Mouse (Mus musculus): ENCODE measurements around the gene Sla2.
"Not testable (repeated sequence)": the region's sequence is repeated elsewhere in the genome, so short reads cannot be mapped to it uniquely, and the experiment has no call there.

Gene Sla2

DNA sequence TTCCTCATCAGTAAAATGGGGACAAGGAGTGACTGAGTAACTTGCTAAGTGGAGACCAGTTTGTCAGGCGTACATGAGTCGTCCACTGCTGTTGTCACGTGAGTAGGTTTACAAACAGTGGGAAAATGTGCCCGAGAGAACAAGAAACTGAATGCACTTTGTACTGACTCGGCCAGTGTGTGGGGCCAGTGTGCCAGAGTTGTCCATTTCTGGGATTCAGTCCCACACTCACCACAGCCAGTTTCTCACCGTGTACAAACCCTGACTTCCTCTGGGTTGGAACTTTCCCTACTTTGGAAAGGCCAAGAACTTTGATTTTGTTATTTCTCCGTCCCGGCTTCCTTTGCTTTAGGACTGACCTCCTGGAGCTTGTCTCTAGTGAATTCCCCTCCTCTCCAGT, 18.0 kb downstream of the Sla2 start:
- DNase-seq (ENCODE audit: low spot score) = no peak

DNA sequence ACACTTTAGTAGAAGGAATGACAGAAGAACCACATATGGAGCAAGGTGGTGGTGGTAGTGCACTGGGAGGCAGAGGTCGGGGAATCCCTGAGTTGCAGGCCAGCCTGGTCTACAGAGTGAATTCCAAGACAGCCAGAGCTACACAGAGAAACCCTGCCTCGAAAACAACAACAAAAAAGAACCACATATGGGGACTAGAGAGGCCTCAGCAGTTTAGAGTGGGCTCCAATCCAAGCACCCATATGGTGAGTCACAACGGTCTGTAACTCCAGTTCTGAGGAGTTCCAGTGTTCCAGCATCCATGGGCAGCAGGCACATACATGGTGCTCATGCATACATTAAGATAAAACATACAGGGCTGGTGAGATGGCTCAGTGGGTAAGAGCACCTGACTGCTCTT, 22.5 kb downstream of the Sla2 start:
- no peak for DNase-seq (ENCODE audit: low spot score)

DNA sequence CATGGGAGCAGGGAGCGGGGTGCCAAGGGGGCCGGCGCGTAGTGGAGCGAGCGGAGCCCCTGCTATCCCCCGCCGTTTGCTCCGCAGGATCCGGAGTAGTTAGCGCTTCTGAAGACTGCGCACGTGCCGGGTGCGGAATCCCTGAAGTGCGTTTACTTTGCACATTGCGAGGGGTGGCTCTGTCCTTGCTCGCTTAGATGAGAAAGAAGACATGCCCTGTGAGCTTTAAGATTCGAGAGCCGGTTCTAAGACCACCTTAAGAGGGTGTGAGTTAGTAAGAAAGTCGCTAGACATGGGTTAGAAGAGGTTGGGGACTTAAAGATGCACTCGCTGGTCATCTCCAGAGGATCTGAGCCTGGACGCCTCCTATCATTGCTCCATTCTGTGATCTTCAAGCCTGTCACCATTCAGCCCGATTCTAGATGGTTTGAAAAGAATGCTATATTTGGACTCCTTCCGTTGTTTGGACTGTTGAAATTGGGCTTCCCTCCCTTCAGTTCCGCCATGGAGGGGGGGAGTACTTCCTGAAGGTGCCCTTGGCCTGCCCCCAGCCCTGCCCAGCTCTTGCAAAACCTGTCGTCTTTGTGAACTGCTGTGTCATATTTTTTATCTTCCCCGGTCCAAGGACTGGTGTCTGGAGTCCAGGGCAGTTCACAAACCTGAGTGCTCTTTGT, 23.4 kb downstream of the Sla2 start:
- peak; percentile 65 for DNase-seq (ENCODE audit: low spot score)

DNA sequence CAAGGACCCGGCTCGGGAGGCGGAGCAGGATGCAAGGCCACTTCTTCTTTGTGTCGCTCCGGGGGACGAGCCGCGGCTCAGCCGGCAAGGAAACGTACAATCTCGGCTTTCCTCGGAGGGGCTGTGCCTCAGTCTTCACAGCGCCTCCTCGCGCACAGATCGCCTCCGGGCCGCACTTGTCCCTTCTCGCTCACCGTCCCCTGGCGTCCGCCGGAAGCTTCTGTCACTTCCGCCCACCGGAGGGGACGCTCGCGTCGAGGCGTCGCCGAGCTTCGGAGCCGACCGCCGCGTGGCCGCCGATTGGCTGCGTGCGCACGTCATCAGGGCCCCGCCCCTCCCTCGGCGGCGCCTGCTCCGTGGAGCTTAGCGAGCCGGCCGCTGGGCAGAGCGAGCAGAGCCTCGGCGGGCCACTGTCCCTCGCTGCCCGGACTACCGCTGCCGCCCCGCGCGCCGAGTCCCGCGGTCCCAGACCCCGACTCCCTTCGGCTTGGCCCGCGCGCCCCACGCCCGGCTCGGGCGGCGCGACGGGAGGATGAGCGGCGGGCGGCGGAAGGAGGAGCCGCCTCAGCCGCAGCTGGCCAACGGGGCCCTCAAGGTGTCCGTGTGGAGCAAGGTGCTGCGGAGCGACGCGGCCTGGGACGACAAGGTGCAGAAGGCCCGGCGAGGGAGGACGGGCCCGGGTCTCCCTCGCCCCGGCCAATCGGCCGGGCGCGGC, 24.1 kb downstream of the Sla2 start, which contains the start of gene Rab5if:
Gene Rab5if (plus strand): TSS at position 357 of the 715 bp plus-strand sequence.
- DNase-seq (ENCODE audit: low spot score) = peak; percentile 98

DNA sequence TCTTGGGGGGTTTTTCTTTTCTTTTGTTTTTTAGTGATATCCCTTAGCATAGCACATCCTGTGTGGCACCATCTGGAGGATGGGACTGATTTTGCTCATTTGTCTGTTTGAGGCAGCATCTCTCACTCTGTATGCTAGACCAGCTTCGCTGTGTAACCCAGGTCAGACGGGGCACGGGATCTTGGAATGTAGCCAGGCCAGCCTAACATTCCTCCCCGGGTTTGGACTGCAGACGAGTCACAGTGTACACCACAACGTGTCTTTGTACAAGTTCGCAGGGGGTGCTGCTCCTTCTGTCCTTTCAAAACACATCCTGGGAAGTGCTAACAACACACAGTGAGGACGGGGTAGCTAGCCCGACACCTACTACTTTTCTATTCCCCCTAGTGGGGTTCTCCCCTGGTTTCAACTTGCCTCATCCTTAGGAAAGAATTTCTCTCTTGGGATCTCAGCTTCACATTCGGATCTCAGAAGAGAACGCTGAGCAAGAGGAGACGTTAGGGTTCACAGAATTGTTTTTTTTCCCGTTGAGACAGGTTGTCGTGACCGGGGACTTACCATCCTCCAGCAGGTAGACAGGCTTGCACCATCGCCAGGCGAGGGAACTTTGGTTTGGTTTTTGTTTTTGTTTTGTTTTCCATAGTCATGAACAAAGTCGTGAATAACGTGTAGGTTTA, 24.8 kb downstream of the Sla2 start:
- DNase-seq (ENCODE audit: low spot score) = no peak

DNA sequence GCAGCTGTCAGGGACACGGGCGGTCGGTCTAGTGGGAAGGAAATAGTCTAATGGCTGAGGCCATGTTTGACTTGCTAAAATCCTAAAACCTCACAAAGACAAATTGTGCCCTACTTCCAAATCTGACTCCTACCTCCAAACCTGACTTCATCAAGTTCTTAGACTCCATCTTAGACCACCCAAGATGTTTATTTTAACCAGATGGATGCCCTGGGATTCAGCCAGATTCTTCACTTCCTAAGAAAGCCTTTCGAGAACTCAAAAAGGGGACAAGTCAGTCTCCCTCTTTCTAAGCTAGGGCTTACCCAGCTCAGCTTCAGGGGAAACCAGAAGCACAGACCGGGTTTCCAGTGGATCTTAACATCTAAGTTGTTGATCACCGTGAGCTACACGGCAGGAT, 28.3 kb downstream of the Sla2 start:
- no peak for DNase-seq (ENCODE audit: low spot score)

DNA sequence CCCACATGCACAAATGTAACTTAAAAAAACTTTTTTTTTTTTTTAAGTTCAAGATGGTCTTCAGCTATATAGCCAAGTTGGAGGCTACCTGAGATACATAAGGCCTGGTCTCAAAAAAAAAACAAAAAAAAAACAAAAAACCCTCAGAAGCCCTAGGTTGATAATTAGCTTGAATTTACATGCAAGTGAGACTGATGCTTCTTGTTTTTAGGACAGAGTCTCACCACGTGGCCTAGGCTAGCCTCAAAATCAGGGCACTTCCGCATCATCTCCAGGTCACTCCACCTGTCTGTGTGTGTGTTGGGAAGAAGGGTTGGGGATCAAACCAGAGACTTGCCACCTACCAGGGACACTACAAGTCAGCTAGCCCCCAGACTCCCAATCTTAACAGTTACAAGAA, 29.2 kb downstream of the Sla2 start, which contains the start of gene 4930518I15Rik:
Gene 4930518I15Rik (minus strand): TSS at position 112 of the 400 bp plus-strand sequence.
- no peak for DNase-seq (ENCODE audit: low spot score)

DNA sequence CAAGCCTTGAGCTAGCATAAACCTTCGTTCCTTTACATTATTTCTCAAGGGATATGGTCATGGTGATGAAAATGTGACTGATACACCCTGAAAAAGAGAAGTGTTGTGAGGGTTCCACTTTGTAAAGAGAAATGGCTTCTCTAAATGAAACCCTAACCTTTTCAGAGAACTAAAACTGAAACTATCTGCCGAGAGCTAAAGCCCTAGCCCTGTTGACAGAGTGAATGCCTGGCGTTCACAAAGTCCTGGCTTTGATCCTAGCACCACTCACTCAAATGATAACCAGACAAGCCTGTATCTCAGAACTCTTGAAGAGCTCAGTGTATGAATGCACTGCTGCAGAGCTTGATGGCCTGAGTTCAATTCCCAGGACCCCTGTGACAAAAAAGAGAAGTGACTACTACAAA, 29.6 kb downstream of the Sla2 start:
- DNase-seq (ENCODE audit: low spot score) = no peak

DNA sequence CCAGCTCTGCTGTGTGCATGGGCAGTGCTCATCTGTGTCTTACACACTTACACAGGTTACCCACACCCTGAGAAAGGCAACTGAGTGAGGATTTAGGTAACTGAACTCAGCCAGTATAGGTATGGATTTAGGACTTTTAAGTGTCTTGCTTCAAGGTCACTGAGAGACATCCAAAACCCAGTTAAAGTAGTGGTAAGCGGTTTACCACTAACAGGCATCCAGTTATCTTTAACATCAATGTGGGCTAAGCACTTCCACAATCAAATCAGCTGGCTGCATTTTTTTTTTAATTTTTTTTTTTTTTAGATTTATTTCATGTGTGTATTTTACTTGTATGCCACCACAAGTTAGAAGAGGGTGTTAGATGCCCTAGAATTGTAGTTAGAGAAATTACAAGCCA, 30.7 kb downstream of the Sla2 start:
- DNase-seq (ENCODE audit: low spot score) = no peak

DNA sequence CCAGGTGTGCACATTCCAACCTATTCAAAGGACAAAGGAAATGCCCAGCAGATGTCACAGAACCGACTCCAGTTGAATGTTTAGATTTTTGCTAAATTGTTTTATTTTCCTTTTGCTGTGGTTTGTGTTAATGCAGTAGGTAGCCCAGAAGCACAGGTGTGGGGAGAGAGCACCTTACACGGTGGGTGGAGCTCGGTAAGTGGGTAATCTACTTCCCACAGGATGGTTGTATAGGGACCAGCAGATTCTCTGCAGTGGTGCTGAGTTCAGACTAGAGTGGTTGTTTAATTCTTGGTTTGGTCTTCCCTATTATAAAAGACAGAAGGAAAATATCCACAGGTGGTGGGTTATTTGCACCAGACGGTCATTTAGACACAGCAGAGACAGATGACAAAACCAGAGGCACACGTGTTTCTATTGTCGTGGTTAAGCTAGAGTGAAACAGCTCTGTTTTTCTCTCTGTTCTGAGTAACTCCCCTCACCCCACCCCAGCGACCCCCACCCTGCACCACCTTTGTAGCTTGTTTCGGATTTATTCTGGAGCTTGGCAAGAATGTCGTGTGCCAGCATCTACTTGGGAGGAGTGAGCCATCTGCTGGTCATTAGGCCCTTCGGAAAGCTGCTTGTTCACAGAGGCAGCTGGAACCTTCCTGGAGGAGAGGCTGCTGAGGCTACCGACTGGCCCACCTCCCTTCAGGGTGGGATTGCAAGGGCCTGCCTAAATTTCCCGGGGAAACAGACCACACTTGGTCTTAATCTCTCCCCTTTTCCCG, 32.8 kb downstream of the Sla2 start:
- DNase-seq (ENCODE audit: low spot score) = peak; percentile 32

DNA sequence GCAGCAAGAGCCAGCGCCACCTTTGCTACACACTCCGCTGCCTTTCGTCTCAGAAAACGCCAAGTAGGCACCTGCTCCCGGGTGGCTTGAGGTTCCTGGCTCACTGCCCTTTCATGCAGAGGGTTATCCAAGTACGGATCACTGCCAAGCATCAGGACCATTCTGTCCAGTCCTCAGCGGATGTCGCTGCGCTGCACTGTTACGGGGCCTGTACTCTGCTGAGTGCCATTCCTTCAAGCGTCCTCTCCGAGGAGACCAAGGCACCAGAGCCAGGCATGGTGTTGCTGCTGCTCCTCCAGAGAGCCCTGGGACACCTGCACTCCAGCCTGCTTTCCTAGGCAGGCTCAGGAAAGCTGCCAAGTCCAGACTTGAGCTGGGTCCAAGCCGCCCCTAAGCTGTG, 33.4 kb downstream of the Sla2 start:
- not testable (repeated sequence) for DNase-seq (ENCODE audit: low spot score)

DNA sequence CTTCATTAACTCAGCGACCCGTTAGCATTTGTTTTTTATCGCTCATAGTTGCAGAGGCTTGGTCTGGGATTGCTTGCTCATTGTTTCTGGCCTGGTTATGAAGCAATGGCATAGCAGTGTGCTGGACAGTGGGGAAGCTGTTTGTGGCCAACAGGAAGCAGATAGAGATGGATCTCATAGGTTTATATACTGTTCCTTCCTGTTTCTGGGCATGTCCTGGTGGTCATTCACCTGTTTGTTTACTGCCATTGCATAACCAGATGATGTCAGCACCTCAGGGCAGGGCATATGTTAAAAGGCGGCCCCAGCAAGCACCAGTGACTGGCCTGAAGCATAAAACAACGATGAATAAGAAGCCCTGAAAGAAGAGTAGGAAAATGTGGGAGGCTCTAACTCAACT, 36.5 kb downstream of the Sla2 start:
- no peak for DNase-seq (ENCODE audit: low spot score)

DNA sequence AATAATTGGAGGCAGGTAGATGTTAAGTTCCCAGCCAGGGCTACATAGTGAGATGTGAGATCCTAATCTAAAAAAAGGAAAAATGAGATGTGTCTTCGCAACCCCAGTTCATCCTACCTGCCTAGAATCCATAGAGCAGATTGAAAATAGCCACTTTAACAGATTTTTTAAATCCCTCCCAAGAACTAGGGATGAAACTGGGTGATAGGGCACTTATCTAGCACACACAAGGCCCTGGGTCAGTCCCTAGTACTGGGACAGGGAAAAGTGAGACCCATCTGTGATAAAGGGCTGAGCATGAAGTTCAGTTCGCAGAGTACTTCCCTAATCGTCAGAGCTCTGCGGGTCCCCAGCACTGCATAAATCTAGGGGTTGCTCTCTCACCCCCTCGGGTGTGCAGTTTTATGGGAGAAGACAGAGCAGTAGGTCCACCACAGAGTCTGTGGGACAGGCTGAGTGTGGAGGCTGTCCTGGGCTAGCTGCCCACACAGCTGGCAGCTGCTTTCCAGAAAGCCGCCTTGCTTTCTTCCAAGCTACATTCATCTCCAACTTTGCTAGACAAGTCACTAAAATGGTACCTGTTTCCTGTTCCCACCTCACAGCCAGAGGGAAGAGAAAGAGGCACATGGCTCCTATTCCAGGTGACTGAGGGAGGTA, 38.3 kb downstream of the Sla2 start:
- DNase-seq (ENCODE audit: low spot score) = no peak

DNA sequence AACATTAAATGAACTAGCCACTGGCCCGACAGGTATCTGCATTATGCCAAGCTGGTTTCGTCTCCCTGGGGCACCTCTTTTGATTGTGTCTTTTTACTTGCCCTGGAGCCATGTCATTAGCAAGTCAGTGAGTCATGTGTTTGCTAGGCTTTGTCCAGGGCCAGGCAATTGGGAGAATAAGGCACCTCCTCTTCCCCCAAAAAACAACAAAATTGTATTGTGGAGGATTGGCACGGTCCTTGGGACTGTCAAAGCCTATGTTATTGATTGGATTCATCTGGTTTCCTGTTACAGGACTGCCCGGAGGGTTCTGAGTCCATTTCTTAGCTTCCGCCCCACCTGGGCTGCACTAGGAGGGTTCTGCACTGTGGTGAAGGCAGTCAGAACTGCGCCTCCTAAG, 39.3 kb downstream of the Sla2 start:
- no peak for DNase-seq (ENCODE audit: low spot score)

DNA sequence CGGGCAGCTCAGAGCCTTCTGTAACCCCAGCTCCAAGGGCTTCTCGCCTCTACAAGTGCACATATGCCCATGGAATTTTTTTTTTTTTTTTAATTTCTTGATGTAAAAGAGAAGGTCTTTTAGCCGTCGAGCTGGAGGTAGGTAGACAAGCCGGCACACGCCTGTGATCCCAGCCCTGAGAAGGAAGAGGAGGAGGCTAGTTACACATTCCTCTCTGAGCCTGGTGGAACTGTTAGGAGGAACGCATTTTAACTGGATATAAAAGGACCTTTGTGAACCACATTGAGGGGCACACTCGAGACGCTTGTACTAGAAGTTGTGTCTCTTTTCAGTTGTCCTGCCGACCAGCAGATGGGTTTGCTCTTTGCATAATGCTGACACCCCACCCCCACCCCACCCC, 42.3 kb downstream of the Sla2 start:
- DNase-seq (ENCODE audit: low spot score) = peak; percentile 44

DNA sequence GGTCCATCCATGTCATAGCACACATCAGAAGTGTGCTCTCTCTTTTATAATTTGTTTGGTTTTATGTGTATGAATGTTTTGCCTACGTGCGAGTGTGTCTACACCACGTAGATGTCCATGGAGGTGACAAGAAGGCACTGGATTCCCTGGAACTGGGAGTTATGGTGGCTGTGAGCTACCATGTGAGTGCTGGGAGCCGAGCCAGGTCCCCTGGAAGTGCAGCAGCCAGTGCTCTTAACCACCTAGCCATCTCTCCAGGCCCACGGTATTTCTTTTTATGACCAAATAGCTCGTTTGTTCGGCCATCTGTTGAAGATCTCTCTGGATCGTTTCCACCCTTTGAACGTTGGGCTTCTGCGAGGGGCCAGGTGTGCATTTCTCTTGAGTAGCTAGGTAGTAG, 43.7 kb downstream of the Sla2 start:
- DNase-seq (ENCODE audit: low spot score) = no peak

DNA sequence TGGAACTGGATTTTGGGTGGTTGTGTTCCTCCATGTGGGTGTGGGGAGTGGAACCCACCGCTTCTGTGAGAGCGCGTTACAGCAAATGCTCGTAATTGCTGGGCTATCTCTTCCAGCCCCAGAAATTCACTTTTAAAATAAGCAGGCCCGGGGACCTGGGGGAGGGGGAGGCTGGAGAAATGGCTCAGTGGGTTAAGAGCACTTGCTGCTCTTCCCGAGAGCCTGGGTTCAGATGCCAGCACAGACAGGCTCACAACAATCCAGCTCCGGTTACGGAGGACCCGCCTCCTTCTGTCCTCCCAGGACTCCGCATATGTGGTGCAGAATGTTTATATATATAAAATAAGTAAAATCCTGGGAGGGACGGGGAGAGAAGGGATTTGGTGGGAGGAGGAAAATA, 44.3 kb downstream of the Sla2 start:
- no peak for DNase-seq (ENCODE audit: low spot score)

DNA sequence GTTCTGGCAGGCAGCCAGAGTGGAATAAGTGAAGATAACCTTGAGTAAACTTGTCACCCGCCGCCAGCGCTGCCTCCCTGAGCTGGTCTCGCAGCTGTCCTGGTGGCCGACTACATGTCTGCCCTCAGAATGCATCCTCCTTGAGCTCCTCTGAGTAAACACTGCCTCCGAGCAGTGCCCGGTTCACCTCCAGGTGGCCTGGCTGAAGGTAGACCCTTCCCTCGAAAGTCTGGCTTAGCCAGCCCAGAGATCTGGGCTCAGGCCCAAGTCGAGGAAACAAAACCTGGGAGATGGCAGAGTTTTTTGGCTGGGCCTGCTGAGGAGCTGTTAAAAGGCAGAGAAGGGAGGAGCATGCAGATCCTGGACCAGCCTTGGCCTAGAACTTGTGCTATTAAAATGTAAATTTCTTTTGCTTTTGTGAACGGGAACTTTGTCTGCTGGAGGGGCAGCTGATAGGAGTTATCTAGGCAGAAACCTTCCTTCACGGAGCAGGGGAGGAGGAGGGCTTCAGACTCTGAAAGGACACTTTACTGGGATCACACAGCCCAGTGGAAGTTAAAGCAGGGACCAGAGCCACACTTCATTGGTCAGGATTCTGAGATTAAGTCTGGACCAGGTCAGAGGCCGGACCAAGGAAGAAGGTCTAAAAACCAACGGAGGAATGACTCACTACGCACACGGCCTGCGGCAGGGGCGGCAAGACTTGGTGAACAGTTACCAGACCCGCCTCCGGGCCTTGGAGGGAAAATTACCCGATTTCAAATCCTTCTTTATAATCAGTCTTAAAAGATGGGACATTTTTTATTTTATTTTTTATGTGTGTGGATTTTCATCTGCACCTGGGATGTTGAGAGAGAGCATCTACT, 44.9 kb downstream of the Sla2 start:
- peak; percentile 53 for DNase-seq (ENCODE audit: low spot score)

DNA sequence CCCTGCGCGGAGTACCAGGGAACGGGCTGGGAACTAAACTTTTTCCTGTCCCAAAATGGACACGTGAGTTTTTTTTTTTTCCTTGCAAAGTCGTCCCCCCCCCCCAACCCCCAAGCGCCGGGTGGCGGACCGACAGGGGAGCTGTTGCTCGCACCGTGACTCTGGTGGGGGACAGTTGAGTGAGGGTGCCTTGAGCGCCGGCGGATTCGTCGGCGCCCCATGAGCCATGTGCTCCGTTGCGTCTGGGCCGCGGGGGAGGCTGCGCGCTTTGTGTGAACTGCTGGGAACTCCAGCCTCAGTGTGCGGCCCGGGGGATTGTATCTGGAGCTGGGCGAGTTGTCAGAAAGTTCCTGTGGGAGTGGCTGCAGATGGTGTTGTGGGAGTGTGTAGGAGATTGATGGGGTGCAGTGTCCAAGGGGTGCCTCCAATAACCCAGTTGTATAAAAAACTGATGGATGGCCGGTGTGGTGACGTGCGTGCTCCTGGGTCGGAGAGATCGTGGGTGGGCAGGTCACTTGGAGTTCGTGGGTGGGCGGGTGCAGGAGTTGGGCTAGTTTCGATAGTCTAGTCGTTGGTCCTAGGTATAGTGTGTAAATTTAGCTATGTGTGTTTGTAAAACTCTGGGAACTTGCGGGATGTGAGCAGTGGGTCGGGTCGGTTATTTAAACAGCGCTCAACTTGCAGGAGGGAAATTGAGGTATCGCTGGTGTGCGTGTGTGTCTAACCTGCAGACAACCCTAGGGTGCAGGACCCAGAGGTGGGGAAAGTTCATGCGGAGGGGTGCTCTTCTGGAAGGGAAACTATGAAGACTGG, 45.8 kb downstream of the Sla2 start:
- DNase-seq (ENCODE audit: low spot score) = peak; percentile 57

All from urinary bladder, postnatal 14 days (tissue).